Mouse (Mus musculus): ENCODE data around the gene Serpinb9b. TPM values are rescaled to one million over a fixed set of nuclear protein-coding genes. Genes with fewer than 3 reads are reported as not detected.

The Serpinb9b gene
- polyA plus RNA-seq, 1 experiment from 2014 or later: not detected

GRCm38 (mm10) chr13:33079391-33079790, 52.2 kb downstream of the Serpinb9b start:
- Histone ChIP-seq H3K4me1 (ENCODE audit: control insufficient read depth, insufficient read depth, low read length) (no peaks in the 10 kb centered on the region), H3K9me3 (ENCODE audit: control insufficient read depth, low read length) (no peaks in the 10 kb centered on the region), H3K36me3 (ENCODE audit: control insufficient read depth, insufficient read depth, low read length) (no peaks in the 10 kb centered on the region), H3K27ac (replicated peaks; ENCODE audit: low read depth, low read length) (no peak overlapping the region), H3K4me3 (ENCODE audit: low read depth, low read length) (no peak overlapping the region), H3K4me2 (ENCODE audit: low read depth, severe bottlenecking) (no peak overlapping the region), H3K9ac (ENCODE audit: low read length) (no peak overlapping the region), H3K27me3 (ENCODE audit: control insufficient read depth, insufficient read depth, low read length) (no peaks in the 10 kb centered on the region)
- WGBS: 31% methylated on average over 6 of the region's 6 CpGs
- DNase-seq (ENCODE audit: low spot score): no peak
- no peak for ATAC-seq (ENCODE audit: insufficient number of reproducible peaks, low FRiP score, low TSS enrichment, low read depth)

GRCm38 (mm10) chr13:33080356-33080755, 53.1 kb downstream of the Serpinb9b start:
- Histone ChIP-seq H3K4me1 (ENCODE audit: control insufficient read depth, insufficient read depth, low read length) (no peaks in the 10 kb centered on the region), H3K27ac (replicated peaks; ENCODE audit: low read depth, low read length) (no peak overlapping the region), H3K27me3 (ENCODE audit: control insufficient read depth, insufficient read depth, low read length) (no peaks in the 10 kb centered on the region), H3K9me3 (ENCODE audit: control insufficient read depth, low read length) (no peaks in the 10 kb centered on the region), H3K4me3 (ENCODE audit: low read depth, low read length) (no peak overlapping the region), H3K9ac (ENCODE audit: low read length) (no peak overlapping the region), H3K36me3 (ENCODE audit: control insufficient read depth, insufficient read depth, low read length) (no peaks in the 10 kb centered on the region), H3K4me2 (ENCODE audit: low read depth, severe bottlenecking) (no peak overlapping the region)
- ATAC-seq (ENCODE audit: insufficient number of reproducible peaks, low FRiP score, low TSS enrichment, low read depth) (no peak), DNase-seq (ENCODE audit: low spot score) (peak; percentile 37)
- WGBS: 18% methylated on average over 3 of the region's 3 CpGs

DNA sequence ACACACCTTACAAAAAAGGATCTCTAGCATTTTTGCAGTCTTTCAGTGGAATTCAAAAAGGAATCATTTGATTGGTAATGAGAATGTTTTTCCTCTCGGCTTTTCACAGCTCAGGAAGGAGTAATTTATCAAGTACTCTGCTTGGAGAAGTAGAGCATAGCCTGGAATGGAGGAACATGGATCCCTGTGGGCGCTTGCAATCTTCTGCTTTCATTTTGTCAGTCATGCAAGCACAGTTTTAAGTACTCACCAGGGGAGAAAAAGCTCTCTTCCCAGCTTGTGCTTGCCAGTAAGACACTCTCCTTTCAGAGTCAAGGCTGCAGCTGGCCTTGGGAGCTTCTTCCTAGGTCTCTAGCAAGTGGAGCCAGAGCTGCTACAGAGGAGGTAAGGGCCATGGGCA, 56.6 kb downstream of the Serpinb9b start:
- WGBS: 72% methylated on average over 2 of the region's 2 CpGs
- no peak overlapping the region for H3K4me2 ChIP-seq (ENCODE audit: low read depth, severe bottlenecking)
- no peak overlapping the region for H3K4me3 ChIP-seq (ENCODE audit: low read depth, low read length)
- no peaks in the 10 kb centered on the region for H3K36me3 ChIP-seq (ENCODE audit: control insufficient read depth, insufficient read depth, low read length)
- no peak overlapping the region for H3K27ac ChIP-seq (replicated peaks; ENCODE audit: low read depth, low read length)
- no peaks in the 10 kb centered on the region for H3K4me1 ChIP-seq (ENCODE audit: control insufficient read depth, insufficient read depth, low read length)
- no peaks in the 10 kb centered on the region for H3K27me3 ChIP-seq (ENCODE audit: control insufficient read depth, insufficient read depth, low read length)
- ATAC-seq (ENCODE audit: insufficient number of reproducible peaks, low FRiP score, low TSS enrichment, low read depth) (no peak), DNase-seq (ENCODE audit: low spot score) (no peak)
- H3K9me3 ChIP-seq (ENCODE audit: control insufficient read depth, low read length): no peaks in the 10 kb centered on the region
- no peak overlapping the region for H3K9ac ChIP-seq (ENCODE audit: low read length)

- WGBS: 80% methylated on average over 5 of the region's 5 CpGs
- no peak overlapping the region for H3K27ac ChIP-seq (replicated peaks; ENCODE audit: low read depth, low read length)
- no peak for DNase-seq (ENCODE audit: low spot score)
- no peaks in the 10 kb centered on the region for H3K9me3 ChIP-seq (ENCODE audit: control insufficient read depth, low read length)
- no peak overlapping the region for H3K9ac ChIP-seq (ENCODE audit: low read length)
- H3K27me3 ChIP-seq (ENCODE audit: control insufficient read depth, insufficient read depth, low read length): no peaks in the 10 kb centered on the region
- no peak for ATAC-seq (ENCODE audit: insufficient number of reproducible peaks, low FRiP score, low TSS enrichment, low read depth)
- H3K36me3 ChIP-seq (ENCODE audit: control insufficient read depth, insufficient read depth, low read length): no peaks in the 10 kb centered on the region
- H3K4me2 ChIP-seq (ENCODE audit: low read depth, severe bottlenecking): no peak overlapping the region
- no peak overlapping the region for H3K4me3 ChIP-seq (ENCODE audit: low read depth, low read length)
- H3K4me1 ChIP-seq (ENCODE audit: control insufficient read depth, insufficient read depth, low read length): no peaks in the 10 kb centered on the region
These were observed 57.9 kb downstream of the Serpinb9b start for GRCm38 (mm10) chr13:33084975-33085694.

- Histone ChIP-seq H3K27me3 (ENCODE audit: control insufficient read depth, insufficient read depth, low read length) (no peaks in the 10 kb centered on the region), H3K4me2 (ENCODE audit: low read depth, severe bottlenecking) (no peak overlapping the region), H3K4me1 (ENCODE audit: control insufficient read depth, insufficient read depth, low read length) (no peaks in the 10 kb centered on the region), H3K36me3 (ENCODE audit: control insufficient read depth, insufficient read depth, low read length) (no peaks in the 10 kb centered on the region), H3K9me3 (ENCODE audit: control insufficient read depth, low read length) (no peaks in the 10 kb centered on the region), H3K27ac (replicated peaks; ENCODE audit: low read depth, low read length) (no peak overlapping the region), H3K9ac (ENCODE audit: low read length) (no peak overlapping the region), H3K4me3 (ENCODE audit: low read depth, low read length) (no peak overlapping the region)
- no peak for DNase-seq (ENCODE audit: low spot score)
- no peak for ATAC-seq (ENCODE audit: insufficient number of reproducible peaks, low FRiP score, low TSS enrichment, low read depth)
These were observed 58.6 kb downstream of the Serpinb9b start for GRCm38 (mm10) chr13:33085695-33086432.

GRCm38 (mm10) chr13:33089566-33089965, 62.4 kb downstream of the Serpinb9b start:
- H3K4me3 ChIP-seq (ENCODE audit: low read depth, low read length): no peak overlapping the region
- no peaks in the 10 kb centered on the region for H3K9me3 ChIP-seq (ENCODE audit: control insufficient read depth, low read length)
- ATAC-seq (ENCODE audit: insufficient number of reproducible peaks, low FRiP score, low TSS enrichment, low read depth): no peak
- H3K27me3 ChIP-seq (ENCODE audit: control insufficient read depth, insufficient read depth, low read length): no peaks in the 10 kb centered on the region
- 83% methylated on average over 3 of the region's 3 CpGs for WGBS
- H3K27ac ChIP-seq (replicated peaks; ENCODE audit: low read depth, low read length): no peak overlapping the region
- H3K4me1 ChIP-seq (ENCODE audit: control insufficient read depth, insufficient read depth, low read length): no peaks in the 10 kb centered on the region
- H3K36me3 ChIP-seq (ENCODE audit: control insufficient read depth, insufficient read depth, low read length): no peaks in the 10 kb centered on the region
- H3K9ac ChIP-seq (ENCODE audit: low read length): no peak overlapping the region
- H3K4me2 ChIP-seq (ENCODE audit: low read depth, severe bottlenecking): no peak overlapping the region
- no peak for DNase-seq (ENCODE audit: low spot score)

- ATAC-seq (ENCODE audit: insufficient number of reproducible peaks, low FRiP score, low TSS enrichment, low read depth) (no peak), DNase-seq (ENCODE audit: low spot score) (no peak)
- WGBS: 77% methylated on average over 1 of the region's 1 CpGs
- Histone ChIP-seq H3K4me1 (ENCODE audit: control insufficient read depth, insufficient read depth, low read length) (no peaks in the 10 kb centered on the region), H3K36me3 (ENCODE audit: control insufficient read depth, insufficient read depth, low read length) (no peaks in the 10 kb centered on the region), H3K9me3 (ENCODE audit: control insufficient read depth, low read length) (no peaks in the 10 kb centered on the region), H3K27me3 (ENCODE audit: control insufficient read depth, insufficient read depth, low read length) (no peaks in the 10 kb centered on the region), H3K9ac (ENCODE audit: low read length) (no peak overlapping the region), H3K4me2 (ENCODE audit: low read depth, severe bottlenecking) (no peak overlapping the region), H3K4me3 (ENCODE audit: low read depth, low read length) (no peak overlapping the region), H3K27ac (replicated peaks; ENCODE audit: low read depth, low read length) (no peak overlapping the region)
These were observed 63.3 kb downstream of the Serpinb9b start for GRCm38 (mm10) chr13:33090546-33090945.

DNA sequence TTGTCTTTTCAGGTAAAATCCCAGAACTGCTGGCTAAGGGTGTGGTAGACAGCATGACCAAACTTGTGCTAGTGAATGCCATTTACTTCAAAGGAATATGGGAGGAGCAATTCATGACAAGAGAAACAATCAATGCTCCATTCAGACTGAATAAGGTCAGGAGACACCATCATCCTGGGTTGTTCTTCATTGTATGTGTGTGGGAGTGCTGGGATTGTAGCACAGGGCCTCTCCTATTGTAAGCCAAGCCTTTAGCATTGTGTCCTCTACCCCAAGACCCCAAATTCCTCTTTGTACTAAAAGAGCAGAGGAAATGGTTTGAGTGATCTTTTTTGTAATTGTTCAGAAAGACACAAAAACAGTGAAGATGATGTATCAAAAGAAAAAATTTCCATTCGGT, 64.1 kb downstream of the Serpinb9b start:
- Histone ChIP-seq H3K9me3 (ENCODE audit: control insufficient read depth, low read length) (no peaks in the 10 kb centered on the region), H3K9ac (ENCODE audit: low read length) (no peak overlapping the region), H3K27me3 (ENCODE audit: control insufficient read depth, insufficient read depth, low read length) (no peaks in the 10 kb centered on the region), H3K27ac (replicated peaks; ENCODE audit: low read depth, low read length) (no peak overlapping the region), H3K4me2 (ENCODE audit: low read depth, severe bottlenecking) (no peak overlapping the region), H3K4me1 (ENCODE audit: control insufficient read depth, insufficient read depth, low read length) (no peaks in the 10 kb centered on the region), H3K4me3 (ENCODE audit: low read depth, low read length) (no peak overlapping the region), H3K36me3 (ENCODE audit: control insufficient read depth, insufficient read depth, low read length) (no peaks in the 10 kb centered on the region)
- ATAC-seq (ENCODE audit: insufficient number of reproducible peaks, low FRiP score, low TSS enrichment, low read depth) (no peak), DNase-seq (ENCODE audit: low spot score) (no peak)
- WGBS: 93% methylated on average over 1 of the region's 1 CpGs
